Mouse (Mus musculus) neural tube, embryonic 15.5 days (tissue): ENCODE results near the gene Ankrd6. TPM values are rescaled to one million over a fixed set of nuclear protein-coding genes. Genes with fewer than 3 reads are reported as not detected.

Experiments used
- ATAC-seq: fragments of 200-750 bp; cut with Nextera tagmentation; 2 replicates; pipeline ENCODE4 v1.8.0; 2017; ENCODE audit warnings: mild to moderate bottlenecking, moderate TSS enrichment, moderate library complexity; ENCODE audit not compliant: low FRiP score
- H3K27ac ChIP-seq: fragments of 300-500 bp; sonication (generic); replicated peaks from 2 replicates; pipeline ENCODE4 v1.5.1; 2015; ENCODE audit warnings: mild to moderate bottlenecking, inconsistent platforms
- H3K27me3 ChIP-seq: fragments of 300-500 bp; sonication (generic); replicated peaks from 2 replicates; pipeline ENCODE4 v1.6.1; 2015; ENCODE audit warnings: inconsistent platforms
- H3K36me3 ChIP-seq: fragments of 300-500 bp; sonication (generic); 2 replicates; pipeline ENCODE4 v1.6.1; 2015; ENCODE audit warnings: inconsistent platforms
- H3K4me1 ChIP-seq: fragments of 300-500 bp; sonication (generic); 2 replicates; pipeline ENCODE4 v1.6.1; 2015; ENCODE audit warnings: inconsistent platforms
- H3K4me2 ChIP-seq: fragments of 300-500 bp; sonication (generic); 2 replicates; pipeline ENCODE4 v1.6.1; 2015; ENCODE audit warnings: inconsistent platforms, mild to moderate bottlenecking, moderate library complexity
- H3K4me3 ChIP-seq: fragments of 300-500 bp; sonication (generic); replicated peaks from 2 replicates; pipeline ENCODE4 v1.5.1; 2015; ENCODE audit warnings: mild to moderate bottlenecking, inconsistent platforms
- H3K9ac ChIP-seq: fragments of 300-500 bp; sonication (generic); replicated peaks from 2 replicates; pipeline ENCODE4 v1.6.1; 2015; ENCODE audit warnings: mild to moderate bottlenecking, inconsistent platforms
- H3K9me3 ChIP-seq: fragments of 300-500 bp; sonication (generic); replicated peaks from 2 replicates; pipeline ENCODE4 v1.6.1; 2016; ENCODE audit warnings: inconsistent platforms
- WGBS: fragments of 180-500 bp; shearing (Covaris S2); methylation state at CpG from one replicate; pipeline ENCODE4 v1.1.7; 2015; ENCODE audit warnings: mixed read lengths; 5-methylcytosine and 5-hydroxymethylcytosine counted together
- polyA plus RNA-seq: library from polyadenylated mRNA; unstranded; fragments of >200 nt; fragmentation: Nextera tagmentation; extraction: Ambion mirVana; gene quantifications from 2 replicates; pipeline ENCODE4 v1.2.1, GENCODE M21; 2015

Gene Ankrd6
- polyA plus RNA-seq, 1 experiment from 2014 or later: 21.0 TPM

DNA sequence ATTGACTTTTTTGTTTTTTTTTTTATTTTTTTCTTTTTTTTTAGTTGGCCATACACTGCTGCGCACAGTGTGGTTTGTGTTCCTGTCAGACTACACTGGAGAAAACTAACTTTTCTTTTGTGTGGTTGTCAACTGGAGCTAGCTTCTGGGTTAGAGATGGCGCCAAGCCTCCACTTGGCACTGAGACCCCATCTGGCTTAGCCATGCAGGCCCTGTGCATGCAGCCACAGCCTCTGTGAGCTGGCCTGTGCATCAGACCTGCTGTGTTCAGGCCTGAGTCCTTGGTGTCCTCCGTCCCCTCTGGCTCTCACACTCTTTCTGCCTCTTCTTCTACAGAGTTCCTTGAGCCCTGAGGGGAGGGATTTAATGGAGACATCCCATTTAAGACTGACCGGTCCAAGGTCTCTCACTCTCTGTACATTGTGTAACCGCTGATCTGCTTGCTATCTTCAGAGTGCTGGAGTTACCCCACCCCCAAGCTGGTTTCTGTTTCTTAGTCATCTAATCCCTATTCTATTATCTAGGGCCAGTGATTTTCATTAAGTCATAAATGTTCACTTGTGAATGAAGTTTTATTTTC, 96.9 kb downstream of the Ankrd6 start:
- 79% methylated on average over 5 of the region's 5 CpGs for whole genome bisulfite sequencing
- Histone ChIP-seq H3K9ac (no peak overlapping the region), H3K27ac (no peak overlapping the region), H3K4me1 (peaks cover 11% of the 10 kb centered on the region), H3K9me3 (no peaks in the 10 kb centered on the region), H3K36me3 (no peaks in the 10 kb centered on the region), H3K4me3 (no peak overlapping the region), H3K4me2 (no peak overlapping the region), H3K27me3 (no peaks in the 10 kb centered on the region)
- ATAC-seq: no peak

GRCm38 (mm10) chr4:32852819-32853218, 97.8 kb downstream of the Ankrd6 start:
- no peak for ATAC-seq
- 56% methylated on average over 6 of the region's 6 CpGs for WGBS
- peak overlapping the region; percentile 46; the same call in 1 of the 2 replicates for H3K27ac ChIP-seq

DNA sequence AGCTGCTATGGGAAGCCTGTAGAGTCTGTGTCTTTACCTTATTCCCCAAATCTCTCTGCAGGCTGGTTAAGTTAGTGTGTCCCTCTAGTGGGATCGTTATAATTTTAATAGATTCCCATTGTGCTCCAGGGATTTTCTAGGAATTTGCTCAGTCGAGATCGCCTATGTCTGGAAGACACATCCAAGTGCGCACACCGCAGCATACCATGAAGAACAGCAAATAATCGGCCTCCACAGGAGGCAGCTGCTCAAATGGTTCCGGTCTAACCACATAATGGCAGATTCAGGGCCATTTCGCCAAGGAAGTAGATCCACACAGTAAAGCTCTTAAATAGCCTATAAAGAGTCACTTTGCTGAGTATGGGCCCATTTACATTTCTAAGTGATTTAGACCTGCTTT, 98.3 kb downstream of the Ankrd6 start:
- 35% methylated on average over 8 of the region's 8 CpGs for WGBS
- H3K27ac ChIP-seq: peak overlapping the region; percentile 46; the same call in 1 of the 2 replicates

More at GRCm38 (mm10) chr4:32852819-32853218, 97.8 kb downstream of the Ankrd6 start:
- H3K9ac ChIP-seq: no peak overlapping the region
- H3K36me3 ChIP-seq: no peaks in the 10 kb centered on the region
- H3K4me1 ChIP-seq: peaks cover 11% of the 10 kb centered on the region
- H3K4me3 ChIP-seq: no peak overlapping the region
- H3K4me2 ChIP-seq: no peak overlapping the region; the same call in 1 of the 2 replicates
- H3K27me3 ChIP-seq: no peaks in the 10 kb centered on the region
- no peaks in the 10 kb centered on the region for H3K9me3 ChIP-seq

GRCm38 (mm10) chr4:32838401-32838800, 112.2 kb downstream of the Ankrd6 start:
- ATAC-seq: no peak
- H3K27me3 ChIP-seq: no peaks in the 10 kb centered on the region
- no peak overlapping the region for H3K4me3 ChIP-seq
- H3K9me3 ChIP-seq: no peaks in the 10 kb centered on the region
- H3K36me3 ChIP-seq: no peaks in the 10 kb centered on the region; the same call in 1 of the 2 replicates
- 34% methylated on average over 3 of the region's 3 CpGs for WGBS
- no peak overlapping the region for H3K4me2 ChIP-seq
- no peak overlapping the region for H3K9ac ChIP-seq
- no peak overlapping the region for H3K27ac ChIP-seq
- H3K4me1 ChIP-seq: no peaks in the 10 kb centered on the region

More for the DNA sequence above, 98.3 kb downstream of the Ankrd6 start:
- no peaks in the 10 kb centered on the region for H3K9me3 ChIP-seq
- peaks cover 11% of the 10 kb centered on the region for H3K4me1 ChIP-seq
- H3K4me2 ChIP-seq: peak overlapping the region; percentile 5; the same call in 1 of the 2 replicates
- no peak overlapping the region for H3K9ac ChIP-seq
- no peaks in the 10 kb centered on the region for H3K27me3 ChIP-seq
- ATAC-seq: no peak
- no peaks in the 10 kb centered on the region for H3K36me3 ChIP-seq
- H3K4me3 ChIP-seq: no peak overlapping the region

- H3K4me2 ChIP-seq: no peak overlapping the region
- ATAC-seq: no peak
- 82% methylated on average over 9 of the region's 9 CpGs for WGBS
- no peaks in the 10 kb centered on the region; the same call in 1 of the 2 replicates for H3K36me3 ChIP-seq
- H3K9ac ChIP-seq: no peak overlapping the region
- no peaks in the 10 kb centered on the region; the same call in 1 of the 2 replicates for H3K4me1 ChIP-seq
- H3K27me3 ChIP-seq: no peaks in the 10 kb centered on the region
- H3K4me3 ChIP-seq: no peak overlapping the region
- no peak overlapping the region for H3K27ac ChIP-seq
- no peaks in the 10 kb centered on the region for H3K9me3 ChIP-seq
Observed at GRCm38 (mm10) chr4:32836071-32836470, 114.6 kb downstream of the Ankrd6 start.

- no peaks in the 10 kb centered on the region for H3K27me3 ChIP-seq
- H3K27ac ChIP-seq: no peak overlapping the region
- peak overlapping the region; percentile 59; the same call in 1 of the 2 replicates for H3K4me2 ChIP-seq
- no peaks in the 10 kb centered on the region; the same call in 1 of the 2 replicates for H3K4me1 ChIP-seq
- no peak for ATAC-seq
- H3K4me3 ChIP-seq: no peak overlapping the region
- H3K9ac ChIP-seq: no peak overlapping the region
- no peaks in the 10 kb centered on the region for H3K9me3 ChIP-seq
- H3K36me3 ChIP-seq: no peaks in the 10 kb centered on the region; the same call in 1 of the 2 replicates
- 69% methylated on average over 3 of the region's 3 CpGs for WGBS
Observed at GRCm38 (mm10) chr4:32834541-32834940, 116.1 kb downstream of the Ankrd6 start.

DNA sequence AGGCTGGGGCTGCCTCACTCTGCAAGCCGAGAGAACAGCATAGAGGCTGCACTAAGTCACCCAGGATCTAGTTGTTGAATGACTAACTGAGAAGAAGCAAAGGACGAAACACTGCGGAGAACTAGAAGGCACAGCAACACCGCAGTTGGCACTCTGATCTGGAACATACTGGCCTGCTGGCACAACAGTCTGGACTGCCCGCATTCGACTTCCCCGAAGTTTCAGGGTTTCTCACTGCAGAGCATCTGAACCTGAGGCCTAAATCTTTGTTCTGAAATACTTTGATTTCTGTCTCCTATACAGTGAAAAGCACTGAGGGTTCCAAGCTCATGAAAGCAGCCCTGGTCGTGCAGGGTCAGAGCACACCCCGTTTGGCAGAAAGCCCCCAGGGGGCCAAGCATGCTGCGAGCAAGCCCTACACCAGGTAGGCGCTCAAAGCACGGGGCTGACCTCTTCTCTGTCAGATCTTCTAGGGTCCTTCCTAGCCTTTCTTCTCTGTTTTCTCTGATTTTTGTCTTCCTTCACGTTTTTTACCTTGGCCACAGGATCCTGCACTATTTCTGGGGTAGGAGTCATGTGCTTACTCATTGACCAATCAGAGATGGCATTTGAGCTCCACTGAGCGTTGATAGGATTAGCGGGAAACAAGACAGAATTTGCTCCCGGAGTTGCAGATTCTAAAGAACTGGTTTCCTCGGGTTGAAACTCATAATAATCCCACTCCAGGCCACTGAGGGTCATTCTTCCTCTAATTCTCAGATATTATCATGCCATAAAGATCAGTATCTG, 117.0 kb downstream of the Ankrd6 start:
- peak; percentile 73; the same call in 1 of the 2 replicates for ATAC-seq
- Histone ChIP-seq H3K4me2 (peak overlapping the region; percentile 59), H3K36me3 (no peaks in the 10 kb centered on the region; the same call in 1 of the 2 replicates), H3K4me1 (no peaks in the 10 kb centered on the region; the same call in 1 of the 2 replicates), H3K9ac (peak overlapping the region; percentile 36; the same call in 1 of the 2 replicates), H3K27me3 (no peaks in the 10 kb centered on the region), H3K9me3 (no peaks in the 10 kb centered on the region), H3K27ac (no peak overlapping the region; the same call in 1 of the 2 replicates), H3K4me3 (peak overlapping the region; percentile 38)
- WGBS: 49% methylated on average over 17 of the region's 17 CpGs

DNA sequence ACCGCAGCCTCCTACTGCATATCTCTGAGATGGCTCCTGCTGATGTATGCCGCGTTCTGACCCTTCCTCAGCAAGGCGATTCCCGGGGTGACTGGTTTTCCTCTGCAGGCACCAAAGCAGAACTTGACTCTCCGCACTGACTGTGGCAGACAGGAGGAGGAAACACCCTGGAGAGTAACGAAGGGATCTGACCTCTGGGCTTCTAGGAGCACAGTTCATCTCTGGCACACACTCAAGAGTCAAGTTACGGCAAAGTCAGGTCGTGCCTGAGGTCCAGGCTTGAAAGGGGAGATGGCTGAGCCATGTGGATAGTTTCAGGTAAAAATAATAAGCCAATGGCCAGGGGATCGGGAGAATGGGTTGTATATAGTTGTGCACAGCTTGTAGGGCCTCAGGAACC, 121.3 kb downstream of the Ankrd6 start:
- 74% methylated on average over 10 of the region's 10 CpGs for WGBS
- Histone ChIP-seq H3K9ac (no peak overlapping the region), H3K36me3 (no peaks in the 10 kb centered on the region), H3K27ac (no peak overlapping the region), H3K4me2 (no peak overlapping the region), H3K9me3 (no peaks in the 10 kb centered on the region), H3K4me1 (peaks cover 11% of the 10 kb centered on the region), H3K4me3 (no peak overlapping the region), H3K27me3 (no peaks in the 10 kb centered on the region)
- ATAC-seq: no peak

- H3K9ac ChIP-seq: no peak overlapping the region
- H3K36me3 ChIP-seq: no peaks in the 10 kb centered on the region
- no peak overlapping the region for H3K4me2 ChIP-seq
- WGBS: 91% methylated on average over 10 of the region's 10 CpGs
- no peak overlapping the region for H3K27ac ChIP-seq
- no peak overlapping the region for H3K4me3 ChIP-seq
- peaks cover 11% of the 10 kb centered on the region for H3K4me1 ChIP-seq
- H3K27me3 ChIP-seq: no peaks in the 10 kb centered on the region
- ATAC-seq: no peak
- H3K9me3 ChIP-seq: no peaks in the 10 kb centered on the region
Observed at GRCm38 (mm10) chr4:32828385-32829077, 122.1 kb downstream of the Ankrd6 start.

- no peak overlapping the region for H3K9ac ChIP-seq
- WGBS: 46% methylated on average over 7 of the region's 7 CpGs
- no peaks in the 10 kb centered on the region for H3K36me3 ChIP-seq
- ATAC-seq: peak; percentile 38; the same call in 1 of the 2 replicates
- H3K4me3 ChIP-seq: no peak overlapping the region
- H3K9me3 ChIP-seq: no peaks in the 10 kb centered on the region
- peaks cover 11% of the 10 kb centered on the region for H3K4me1 ChIP-seq
- no peaks in the 10 kb centered on the region for H3K27me3 ChIP-seq
- H3K4me2 ChIP-seq: no peak overlapping the region
- H3K27ac ChIP-seq: 0 out of 2 replicates have a peak overlapping the region, but pooled peaks have one; percentile 4
Observed at GRCm38 (mm10) chr4:32826925-32827324, 123.7 kb downstream of the Ankrd6 start.

DNA sequence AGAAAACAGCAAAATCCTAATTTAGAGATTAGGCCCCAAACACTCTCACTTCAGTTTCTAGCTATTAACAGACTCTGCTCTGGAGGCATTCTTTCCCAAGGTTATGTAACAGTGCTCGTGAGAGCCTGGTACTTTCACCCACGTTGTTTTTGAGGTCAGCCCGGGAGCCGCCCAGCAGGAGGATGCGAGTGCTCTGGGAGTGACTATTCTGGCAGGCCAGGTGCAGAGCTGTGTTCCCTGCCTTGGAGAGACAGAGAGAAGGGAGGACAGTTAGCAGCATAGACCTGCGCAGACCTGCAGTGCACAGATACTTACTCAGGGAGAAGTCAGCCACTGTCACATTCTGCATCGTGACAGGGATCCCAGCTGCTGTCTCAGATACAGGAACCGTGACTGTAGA, 126.4 kb downstream of the Ankrd6 start:
- peaks cover under 1% of the 10 kb centered on the region; the same call in 1 of the 2 replicates for H3K36me3 ChIP-seq
- H3K9me3 ChIP-seq: no peaks in the 10 kb centered on the region
- no peak for ATAC-seq
- H3K27me3 ChIP-seq: no peaks in the 10 kb centered on the region
- H3K27ac ChIP-seq: no peak overlapping the region
- 61% methylated on average over 8 of the region's 8 CpGs for WGBS
- peaks cover 11% of the 10 kb centered on the region for H3K4me1 ChIP-seq
- H3K4me3 ChIP-seq: no peak overlapping the region
- no peak overlapping the region for H3K9ac ChIP-seq
- no peak overlapping the region for H3K4me2 ChIP-seq
